Mouse (Mus musculus) retina, postnatal 7 days (tissue): ENCODE measurements around the gene Lrch2.
"Not testable (repeated sequence)": the region's sequence is repeated elsewhere in the genome, so short reads cannot be mapped to it uniquely, and the experiment has no call there.

Experiments used
- DNase-seq: peaks from one replicate; pipeline ENCODE4 v3.0.0-alpha.2; 2012; ENCODE audit warnings: low read depth, low spot score

The Lrch2 gene

GRCm38 (mm10) chrX:147553421-147554201 is at the start of gene Lrch2:
TSS of gene Lrch2 (minus strand) at chrX:147554081.
- DNase-seq = peak; percentile 43

GRCm38 (mm10) chrX:147540934-147541870 is 12.7 kb downstream of the Lrch2 start:
- no peak for DNase-seq

GRCm38 (mm10) chrX:147538377-147538776 is 15.5 kb downstream of the Lrch2 start:
- no peak for DNase-seq

GRCm38 (mm10) chrX:147537117-147537516 is 16.8 kb downstream of the Lrch2 start:
- DNase-seq = not testable (repeated sequence)

- DNase-seq = no peak
Measured at GRCm38 (mm10) chrX:147535616-147536015, 18.3 kb downstream of the Lrch2 start.

- no peak for DNase-seq
Measured at GRCm38 (mm10) chrX:147531675-147532074, 22.2 kb downstream of the Lrch2 start.

GRCm38 (mm10) chrX:147527646-147528172 is 26.2 kb downstream of the Lrch2 start:
- DNase-seq = no peak

GRCm38 (mm10) chrX:147489551-147489950 is 64.3 kb downstream of the Lrch2 start:
- no peak for DNase-seq

GRCm38 (mm10) chrX:147453610-147454009 is 100.3 kb downstream of the Lrch2 start, which contains the start of gene Vmn1r239-ps:
TSS of gene Vmn1r239-ps (minus strand) at chrX:147453710.
- DNase-seq = not testable (repeated sequence)

GRCm38 (mm10) chrX:147443386-147443785 is 110.5 kb downstream of the Lrch2 start:
- no peak for DNase-seq

- no peak for DNase-seq
Measured at GRCm38 (mm10) chrX:147435400-147435799, 118.5 kb downstream of the Lrch2 start.

GRCm38 (mm10) chrX:147429753-147430152 is 124.1 kb downstream of the Lrch2 start:
- no peak for DNase-seq

- DNase-seq = no peak
Measured at GRCm38 (mm10) chrX:147429129-147429528, 124.8 kb downstream of the Lrch2 start, which contains the start of gene Il13ra2. TSS of gene Il13ra2 (minus strand) at chrX:147429192.
